Mouse (Mus musculus): ENCODE data around the gene Dyrk1a.

DNA sequence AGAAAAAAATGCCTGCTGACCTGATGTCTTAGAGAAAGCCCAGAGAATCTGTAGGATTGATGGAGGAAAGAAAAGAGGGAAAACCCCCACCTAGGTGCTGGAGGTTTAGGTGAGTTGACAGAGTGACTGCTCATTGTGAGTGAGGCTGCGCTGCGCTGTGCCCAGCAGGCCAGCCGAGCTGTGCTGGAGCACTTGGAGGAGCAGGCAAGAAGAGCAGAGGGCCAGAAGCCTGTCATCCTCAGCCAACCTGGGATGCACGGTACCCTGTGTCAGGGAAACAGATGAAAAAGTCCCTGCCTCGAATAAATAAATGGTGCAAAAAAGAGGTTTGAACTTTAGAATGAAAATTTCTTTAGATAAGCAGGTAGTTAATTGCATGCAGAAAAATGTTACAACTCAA, 49.5 kb downstream of the Dyrk1a start:
- TF ChIP-seq CTCF (IDR thresholded peaks at IDR 0.05; ENCODE audit: insufficient read depth, low read length) (no peak), POLR2A (IDR thresholded peaks at IDR 0.05; ENCODE audit: borderline replicate concordance, extremely low read depth, low read depth, low read length) (no peak)

Measured in lung, adult 2 months (tissue).